Mouse (Mus musculus): ENCODE measurements around the gene Zfp687.

Gene Zfp687

DNA sequence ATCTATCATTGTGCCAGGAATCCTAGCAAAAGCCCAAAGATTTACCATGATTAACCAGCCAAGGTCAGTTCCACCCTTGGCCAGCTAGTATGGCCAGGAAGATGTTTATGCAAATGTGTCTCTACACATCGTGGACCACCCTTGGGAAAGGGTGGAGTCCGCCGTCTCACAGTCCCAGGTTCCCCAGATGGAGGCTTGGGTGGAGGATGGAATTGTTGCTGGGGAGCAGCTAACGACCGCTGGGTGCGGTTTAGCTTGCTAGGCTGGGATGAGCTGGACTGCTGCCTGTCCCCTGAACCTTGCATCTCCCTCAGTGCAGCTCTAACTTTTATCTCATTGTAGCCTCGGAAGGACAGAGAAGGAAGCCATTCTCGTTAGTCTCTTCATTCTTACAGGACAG is 55.4 kb downstream of the Zfp687 start:
- DNase-seq, result no peak

DNA sequence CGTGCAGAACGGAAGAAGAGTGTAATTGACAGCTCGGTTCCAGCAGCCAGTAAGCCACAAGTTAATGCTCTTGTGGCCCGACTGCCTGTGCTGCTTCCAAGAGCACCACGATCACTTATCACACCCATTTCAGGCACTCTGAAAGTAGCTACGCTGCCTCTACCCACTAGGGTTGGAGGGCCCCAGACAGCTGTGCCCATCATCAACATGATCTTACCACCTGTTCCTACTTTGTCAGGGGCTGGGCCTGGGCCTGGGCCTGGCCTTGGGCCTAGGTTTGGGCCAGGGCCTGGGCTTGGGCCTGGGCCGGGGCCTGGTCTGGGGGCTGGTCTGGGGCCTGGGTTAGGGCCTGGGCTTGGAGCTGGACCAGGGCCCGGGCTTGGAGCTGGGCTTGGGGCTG is 57.0 kb downstream of the Zfp687 start:
- DNase-seq, result no peak
